Mouse (Mus musculus) liver, postnatal 0 days (tissue): ENCODE measurements around the gene Gnb4.

Source experiments
- CTCF ChIP-seq: sonication (generic); IDR thresholded peaks from 2 replicates; pipeline ENCODE4 v1.5.1; 2016; ENCODE audit warnings: antibody characterized with exemption, low read depth
- EP300 ChIP-seq: IDR thresholded peaks from 2 replicates; pipeline ENCODE4 v1.6.1; 2016; ENCODE audit warnings: antibody characterized with exemption, low read depth, mild to moderate bottlenecking

DNA sequence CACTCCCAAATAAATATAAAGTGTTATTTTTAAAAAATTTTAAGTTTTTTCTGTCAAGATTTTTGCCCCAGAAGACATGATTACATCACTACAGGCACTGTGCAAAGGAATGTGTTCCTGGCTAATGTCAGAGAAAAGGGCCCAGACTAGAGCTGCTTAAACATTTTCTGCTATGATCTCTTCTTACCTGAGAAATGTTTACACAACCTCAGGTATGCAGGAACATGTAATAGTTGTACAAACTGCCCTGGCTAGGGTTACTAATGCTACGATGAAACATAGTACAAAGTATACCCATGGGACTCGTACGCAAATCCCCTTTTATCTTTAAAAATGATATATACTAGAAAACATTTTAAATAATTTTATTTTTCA, 45.2 kb upstream of the Gnb4 start:
- no peak for TF ChIP-seq CTCF
- TF ChIP-seq EP300: no peak
